Mouse (Mus musculus) G1E (cell line): ENCODE results near the gene Slc7a10.

Experiments used
- CTCF ChIP-seq: IDR thresholded peaks from 2 replicates; pipeline ENCODE4 v1.5.1; 2012; ENCODE audit warnings: low read depth, low read length, inconsistent platforms, mixed read lengths
- TAL1 ChIP-seq: conservative IDR thresholded peaks from 2 replicates; pipeline ENCODE4 v1.6.1; 2012; ENCODE audit warnings: low read depth, low read length, inconsistent platforms, mixed read lengths

DNA sequence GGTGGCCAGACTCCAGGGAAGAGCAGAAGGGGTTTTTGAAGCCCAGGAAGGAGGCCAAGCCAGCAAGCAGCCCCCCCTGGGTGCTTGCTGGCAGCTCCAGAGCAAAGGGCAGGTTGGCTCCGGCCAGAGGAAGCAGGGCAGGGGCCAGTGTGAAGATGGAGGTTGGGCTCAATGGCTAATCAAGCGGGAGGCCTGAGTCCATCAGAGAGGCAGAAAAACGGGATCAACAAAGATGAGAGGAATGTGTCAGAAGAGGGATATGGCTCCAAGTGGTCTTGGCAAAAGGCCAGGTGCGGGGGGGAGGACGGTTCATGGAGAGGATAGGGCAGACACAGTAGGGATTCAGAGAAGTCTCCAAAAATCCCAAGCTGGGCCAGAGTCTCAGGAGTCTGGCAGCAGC, 44.7 kb upstream of the Slc7a10 start:
- no peak for TF ChIP-seq TAL1
- no peak for TF ChIP-seq CTCF
